Mouse (Mus musculus): ENCODE measurements at regions not wholly inside any gene's neighbourhood (a gene's known extent, or its start where the extent isn't known, plus 50 kb on each side); places are given as distances from the start of the nearest gene placed in this dataset.
"Not testable (repeated sequence)": the region's sequence is repeated elsewhere in the genome, so short reads cannot be mapped to it uniquely, and the experiment has no call there.

DNA sequence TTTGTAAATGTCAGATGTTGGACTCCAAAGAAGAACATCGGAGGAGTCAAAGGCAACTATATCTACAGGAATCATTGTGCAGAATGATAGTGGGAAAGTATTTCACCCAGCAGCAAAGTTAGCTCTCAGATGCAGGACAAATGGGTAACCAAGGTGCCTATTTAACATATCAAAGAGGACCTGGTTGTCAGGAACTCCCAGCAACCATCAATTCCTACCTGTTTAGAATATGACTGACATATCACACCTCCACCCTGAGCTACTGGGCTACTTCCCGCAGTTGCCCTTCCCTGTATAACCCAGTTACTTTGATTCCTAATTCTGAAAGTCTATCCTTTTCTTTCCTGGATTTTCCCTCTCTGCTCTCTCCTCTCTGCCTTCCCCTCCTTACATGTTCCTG lies 403.0 kb upstream of the Tbl1xr1 start:
- intact Hi-C loops (cut with DNase I): no loop called here
- DNase-seq: no peak

DNA sequence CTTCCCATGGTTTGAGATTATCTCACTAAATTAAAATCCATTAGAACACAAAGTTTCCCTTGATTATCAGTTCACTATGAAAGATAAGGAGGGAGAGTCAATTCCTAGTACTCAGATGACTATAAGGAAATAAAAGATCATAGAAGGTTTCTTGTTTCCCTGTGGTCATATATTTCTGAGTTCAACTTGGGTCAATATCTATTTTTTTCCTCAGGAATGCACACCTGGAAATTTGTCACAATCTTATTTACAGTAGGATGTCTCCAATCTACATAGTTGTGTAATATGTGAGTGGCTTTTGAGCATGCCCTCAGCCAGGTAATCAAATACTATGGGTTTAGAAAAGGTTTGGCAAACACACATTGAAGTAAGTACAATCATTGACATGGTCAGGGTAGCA lies 398.2 kb upstream of the Tbl1xr1 start:
- DNase-seq: no peak
- intact Hi-C loops (cut with DNase I): no loop called here

DNA sequence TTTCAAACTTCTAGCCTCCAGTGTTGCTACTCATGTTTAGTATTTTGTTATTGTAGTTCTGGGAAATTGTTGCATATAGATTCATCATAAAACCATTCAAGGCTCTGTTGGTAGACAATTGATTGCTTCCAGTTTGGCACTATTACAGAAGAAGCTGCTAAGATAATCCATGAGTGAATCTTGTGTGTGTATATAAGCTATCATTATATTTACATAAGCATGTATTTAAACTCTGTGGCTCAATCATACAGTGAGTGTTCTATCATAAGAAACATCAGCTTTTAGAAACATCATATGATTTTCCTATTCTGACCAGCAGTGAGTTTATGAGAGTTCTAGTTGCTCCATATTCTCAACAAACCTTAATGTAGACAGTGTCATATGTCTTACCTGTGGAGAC lies 397.7 kb upstream of the Tbl1xr1 start:
- no peak for DNase-seq
- intact Hi-C loops (cut with DNase I): no loop called here

DNA sequence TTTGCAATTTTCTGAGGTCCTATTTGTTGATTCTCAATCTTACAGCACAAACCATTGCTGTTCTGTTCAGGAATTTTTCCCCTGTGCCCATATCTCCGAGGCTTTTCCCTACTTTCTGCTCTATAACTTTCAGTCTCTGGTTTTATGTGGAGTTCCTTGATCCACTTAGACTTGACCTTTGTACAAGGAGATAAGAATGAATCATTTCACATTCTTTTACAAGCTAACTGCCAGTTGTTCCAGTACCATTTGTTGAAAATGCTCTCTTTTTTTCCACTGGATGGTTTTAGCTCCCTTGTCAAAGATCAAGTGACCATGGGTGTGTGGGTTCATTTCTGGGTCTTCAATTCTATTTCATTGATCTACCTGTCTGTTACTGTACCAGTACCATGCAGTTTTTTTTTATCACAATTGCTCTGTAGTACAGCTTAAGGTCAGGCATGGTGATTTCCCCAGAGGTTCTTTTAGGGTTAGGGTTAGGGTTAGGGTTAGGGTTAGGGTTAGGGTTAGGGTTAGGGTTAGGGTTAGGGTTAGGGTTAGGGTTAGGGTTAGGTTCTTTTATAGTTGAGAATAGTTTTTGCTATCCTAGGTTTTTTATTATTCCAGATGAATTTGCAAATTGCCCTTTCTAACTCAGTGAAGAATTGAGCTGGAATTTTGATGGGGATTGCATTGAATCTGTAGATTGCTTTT lies 378.3 kb upstream of the Tbl1xr1 start:
- intact Hi-C loops (cut with DNase I): not testable (repeated sequence)

DNA sequence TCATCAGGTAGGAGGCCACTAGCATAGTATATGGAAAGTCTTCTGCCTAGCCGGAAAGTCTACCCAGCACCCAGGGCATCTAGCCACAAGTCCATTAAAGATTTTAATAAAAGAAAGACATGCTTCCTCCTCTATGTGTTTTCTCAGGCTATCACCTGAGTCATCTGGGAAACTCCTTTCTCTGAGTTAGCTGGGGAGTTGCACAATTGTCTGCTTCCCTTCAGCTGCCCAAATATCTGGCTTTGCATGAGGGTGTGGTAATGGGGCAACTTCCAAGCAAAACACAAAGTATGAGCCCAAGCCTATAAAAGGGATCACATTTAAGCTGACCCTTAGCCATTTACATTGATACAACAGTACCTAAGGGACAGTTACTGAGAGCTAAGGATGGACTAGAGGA lies 376.9 kb upstream of the Tbl1xr1 start:
- intact Hi-C loops (cut with DNase I): no loop called here
- DNase-seq: no peak

More for the DNA sequence above, 378.3 kb upstream of the Tbl1xr1 start:
- not testable (repeated sequence) for DNase-seq

DNA sequence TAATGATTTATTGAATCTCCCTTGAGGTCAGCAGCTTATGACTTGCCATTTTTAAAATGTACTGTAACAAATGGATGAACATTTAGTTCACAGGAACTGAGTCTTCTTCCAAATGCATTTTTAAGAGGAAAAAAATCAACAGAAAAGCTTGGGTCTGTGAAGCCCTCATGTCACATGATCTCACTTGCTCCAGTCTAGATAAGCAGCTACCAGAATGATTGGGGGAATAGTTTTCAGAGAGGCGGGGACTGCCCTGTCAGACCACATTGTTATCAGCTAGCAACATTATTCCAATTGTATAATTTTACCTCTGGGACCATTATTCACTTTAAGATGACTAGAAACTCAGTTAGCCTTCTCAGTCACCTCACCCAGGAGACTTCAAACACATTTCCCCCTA lies 376.1 kb upstream of the Tbl1xr1 start:
- no peak for DNase-seq
- intact Hi-C loops (cut with DNase I): no loop called here

DNA sequence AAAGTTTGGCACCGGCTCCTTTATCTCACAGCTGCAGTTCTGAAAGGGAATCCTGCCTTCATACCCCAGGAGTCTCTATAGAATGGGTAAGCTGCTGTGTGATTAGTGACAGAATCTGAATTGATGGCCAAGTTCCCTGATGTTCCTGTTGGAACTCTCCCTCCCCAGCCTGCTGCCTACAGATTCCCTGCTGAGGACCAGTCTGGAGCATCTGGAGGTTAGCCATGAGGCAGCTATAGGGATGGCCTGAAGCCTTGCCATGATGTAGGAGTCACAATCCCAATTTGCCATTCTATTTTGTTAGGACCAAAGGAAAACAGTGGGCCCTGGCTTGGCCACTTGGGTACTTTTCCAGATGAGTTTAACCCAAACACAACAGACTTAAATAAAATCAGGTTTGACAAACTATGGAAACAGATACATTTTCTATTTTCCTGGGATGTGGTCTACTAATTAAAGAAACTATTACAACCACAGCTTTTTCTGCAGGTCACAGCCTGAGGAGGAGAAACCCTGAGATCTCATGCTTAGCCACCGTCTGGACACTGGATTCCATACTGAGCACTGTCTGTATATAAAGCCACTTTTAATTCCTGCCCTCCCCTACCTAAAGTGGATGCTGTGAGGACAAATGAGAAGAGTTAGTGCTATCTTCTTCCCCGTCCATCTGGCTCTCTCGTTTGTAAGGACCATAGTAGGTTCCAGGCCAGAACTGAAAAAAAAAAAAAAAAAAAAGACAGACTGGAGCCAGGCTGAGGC lies 349.5 kb upstream of the Tbl1xr1 start:
- intact Hi-C loops (cut with DNase I): no loop called here
- no peak for DNase-seq

DNA sequence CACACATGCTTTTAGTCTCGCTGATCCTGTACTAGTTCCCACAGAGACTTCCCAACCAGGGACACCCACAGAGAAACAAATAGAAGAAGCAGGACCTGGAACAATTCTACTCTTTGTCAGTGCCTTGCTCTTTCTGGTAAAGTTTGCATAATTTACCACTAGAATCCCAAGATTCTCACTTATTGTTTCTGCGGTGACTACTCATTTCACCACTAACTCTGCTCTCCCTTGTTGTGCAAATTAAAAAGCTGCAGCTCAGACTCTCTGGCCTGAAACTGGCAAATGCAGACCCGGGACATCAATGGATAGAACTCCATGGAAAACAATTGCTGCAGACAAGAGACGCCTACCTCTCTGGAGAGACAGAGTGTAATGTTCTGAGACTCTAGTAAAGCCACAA lies 348.4 kb upstream of the Tbl1xr1 start:
- DNase-seq: no peak
- intact Hi-C loops (cut with DNase I): no loop called here

DNA sequence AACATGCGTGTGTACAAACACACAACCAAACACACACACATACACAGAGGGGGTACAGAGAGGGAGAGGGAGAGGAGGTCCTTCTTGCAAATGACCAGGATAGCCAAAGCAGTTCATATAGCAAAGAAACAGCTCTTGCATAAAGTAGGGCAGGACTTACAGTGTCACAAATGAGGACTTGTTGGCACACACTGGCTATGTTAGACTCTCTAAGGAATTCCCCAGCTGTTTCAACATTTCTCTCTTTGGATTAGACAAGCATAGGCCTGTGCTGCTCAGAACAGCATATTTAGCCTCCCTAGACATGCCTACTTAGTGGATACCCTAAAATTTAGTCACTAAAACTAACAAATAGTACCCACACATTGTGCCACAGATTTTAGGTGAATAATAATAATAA lies 347.1 kb upstream of the Tbl1xr1 start:
- intact Hi-C loops (cut with DNase I): no loop called here
- DNase-seq: no peak

DNA sequence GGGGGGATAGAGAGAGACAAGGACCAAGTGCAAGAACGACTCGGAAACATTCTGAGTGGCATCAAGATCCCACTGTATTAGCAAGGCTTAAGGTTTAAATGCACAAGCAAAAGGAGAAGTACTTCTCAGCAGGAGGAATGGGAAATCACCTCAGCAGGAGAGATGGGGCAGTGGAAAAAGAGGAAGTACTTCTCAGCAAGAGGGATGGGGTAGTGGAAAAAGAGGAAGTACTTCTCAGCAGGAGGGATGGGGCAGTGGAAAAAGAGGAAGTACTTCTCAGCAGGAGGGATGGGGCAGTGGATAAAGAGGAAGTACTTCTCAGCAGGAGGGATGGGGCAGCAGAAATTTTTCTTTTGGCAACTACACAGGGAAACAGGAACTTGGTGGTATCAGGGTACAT lies 340.8 kb upstream of the Tbl1xr1 start:
- intact Hi-C loops (cut with DNase I); DNase-seq: not testable (repeated sequence)

DNA sequence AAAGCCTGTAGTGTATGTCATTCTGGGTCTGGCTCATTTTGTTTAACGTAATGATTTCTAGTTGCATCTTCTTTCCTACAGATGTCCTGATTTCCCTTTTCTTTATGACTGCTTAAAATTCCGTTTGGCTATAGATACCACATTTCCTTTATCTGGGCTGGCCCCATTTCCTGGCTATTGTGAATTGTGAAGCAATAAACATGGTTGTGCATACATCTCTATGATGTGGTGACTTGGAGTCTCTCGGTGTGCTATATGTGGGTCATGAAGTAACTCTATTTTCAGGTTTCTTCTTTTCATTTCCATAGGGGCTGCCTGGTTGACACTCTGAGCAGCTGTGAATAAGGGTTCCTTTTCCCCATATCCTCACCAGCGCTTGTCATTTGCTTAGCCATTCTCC lies 336.7 kb upstream of the Tbl1xr1 start:
- intact Hi-C loops (cut with DNase I): no loop called here
- DNase-seq: no peak

DNA sequence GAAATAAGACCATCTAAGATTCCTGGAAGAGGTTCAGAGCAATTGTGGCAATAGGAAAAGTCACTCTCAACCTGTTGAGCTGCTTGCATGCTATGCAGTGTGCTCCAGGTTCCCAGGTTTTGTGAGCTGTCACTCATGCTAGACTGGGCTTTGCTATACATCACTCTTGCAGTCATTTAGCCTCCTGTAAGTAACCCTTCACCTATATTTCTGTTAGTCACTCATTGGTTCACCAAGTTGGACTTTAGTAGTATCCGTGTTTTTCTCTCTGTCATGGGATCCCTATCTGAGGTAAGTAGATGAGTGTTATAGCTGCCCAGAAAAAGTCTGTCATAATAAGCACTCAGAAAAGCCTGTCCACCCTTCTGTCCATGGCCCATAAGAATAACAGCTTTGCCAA lies 332.3 kb upstream of the Tbl1xr1 start:
- no peak for DNase-seq
- intact Hi-C loops (cut with DNase I): no loop called here

DNA sequence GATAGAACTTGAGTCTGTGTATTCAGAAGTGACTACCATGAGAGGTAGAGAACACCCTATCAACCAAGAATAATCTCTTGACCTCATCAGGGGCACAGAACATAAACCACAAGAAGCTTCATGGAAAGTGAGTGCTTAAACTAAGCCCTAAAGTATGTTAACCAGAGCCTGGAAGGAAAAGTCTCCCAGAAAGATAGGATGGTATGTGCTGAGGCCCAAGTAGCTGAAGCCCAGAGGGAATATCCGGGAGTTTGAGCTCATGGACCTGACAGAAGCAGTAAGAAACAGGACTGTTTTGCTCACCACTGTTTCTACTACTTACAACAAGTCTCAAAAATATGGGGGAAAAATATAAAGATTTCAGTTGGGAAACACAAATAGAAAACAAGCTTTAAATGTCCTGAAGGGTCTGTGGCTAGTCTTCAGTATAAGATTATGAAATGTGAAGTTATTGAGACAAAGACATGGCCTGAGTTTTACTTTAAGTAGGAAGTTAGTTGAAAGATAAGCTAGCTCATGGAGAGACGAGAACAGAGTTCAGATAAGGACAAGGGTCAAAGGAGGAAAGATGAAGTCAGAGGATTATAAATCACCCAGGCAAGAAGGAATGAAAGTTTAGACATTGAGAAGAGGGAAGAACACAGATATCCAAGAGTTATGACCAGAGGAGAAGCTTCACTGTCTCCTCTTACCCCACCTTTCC lies 315.8 kb upstream of the Tbl1xr1 start:
- no peak for DNase-seq
- intact Hi-C loops (cut with DNase I): no loop called here

DNA sequence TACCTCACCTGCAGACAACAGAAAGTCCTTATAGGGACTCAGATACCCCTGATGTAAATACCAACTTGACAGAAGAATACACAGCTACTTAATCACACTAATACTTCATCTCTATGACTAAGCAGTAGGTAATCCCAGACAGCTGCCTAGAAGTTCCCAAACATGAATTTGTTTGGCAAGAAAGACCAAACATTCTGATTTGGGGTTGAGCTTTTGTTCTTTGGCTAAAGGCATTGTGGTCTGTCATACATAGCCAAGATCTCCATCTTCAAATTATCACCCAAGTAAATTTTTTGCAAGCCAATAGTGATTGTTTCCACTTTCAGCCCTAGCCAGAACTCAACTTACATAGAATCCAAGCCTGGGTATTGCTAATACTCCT lies 315.2 kb upstream of the Tbl1xr1 start:
- intact Hi-C loops (cut with DNase I): no loop called here

DNA sequence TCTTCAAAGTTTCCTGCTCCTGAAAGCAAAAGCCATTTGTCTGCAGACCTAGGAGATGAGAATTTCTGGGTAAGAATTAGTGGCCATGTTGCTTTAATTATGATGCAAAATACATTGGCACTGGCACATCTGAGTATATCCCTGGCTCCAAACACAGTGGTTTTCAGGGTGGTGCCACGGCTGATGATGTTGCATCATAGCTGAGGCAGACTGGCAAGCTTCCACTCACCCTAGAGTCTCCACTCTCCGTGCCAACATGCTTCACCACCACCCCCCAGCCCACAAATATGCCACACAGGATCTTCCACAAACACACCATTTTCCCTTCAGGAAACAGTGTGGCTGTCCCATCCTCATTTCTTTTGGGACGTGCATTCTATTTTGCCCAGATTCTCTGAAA lies 314.5 kb upstream of the Tbl1xr1 start:
- intact Hi-C loops (cut with DNase I): no loop called here
- no peak for DNase-seq

More for the DNA sequence above, 315.2 kb upstream of the Tbl1xr1 start:
- no peak for DNase-seq

DNA sequence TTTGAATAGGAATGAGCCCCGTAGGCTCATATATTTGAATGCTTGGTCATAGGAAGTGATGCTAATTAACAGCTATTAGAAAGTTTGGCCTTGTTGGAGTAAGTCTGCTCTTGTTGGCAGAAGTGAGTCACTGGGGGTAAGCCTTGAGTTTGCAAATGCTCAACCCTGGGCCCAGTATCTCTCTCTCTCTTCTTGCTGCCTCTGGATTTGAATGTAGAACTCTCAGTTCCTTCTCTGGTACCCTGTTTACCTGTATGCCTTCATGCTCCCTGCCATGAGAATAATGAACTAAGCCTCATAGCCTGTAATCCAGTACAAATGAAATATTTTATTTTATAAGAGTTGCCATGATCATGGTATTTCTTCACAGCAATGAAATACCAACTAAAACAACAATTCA lies 308.4 kb upstream of the Tbl1xr1 start:
- intact Hi-C loops (cut with DNase I): no loop called here

DNA sequence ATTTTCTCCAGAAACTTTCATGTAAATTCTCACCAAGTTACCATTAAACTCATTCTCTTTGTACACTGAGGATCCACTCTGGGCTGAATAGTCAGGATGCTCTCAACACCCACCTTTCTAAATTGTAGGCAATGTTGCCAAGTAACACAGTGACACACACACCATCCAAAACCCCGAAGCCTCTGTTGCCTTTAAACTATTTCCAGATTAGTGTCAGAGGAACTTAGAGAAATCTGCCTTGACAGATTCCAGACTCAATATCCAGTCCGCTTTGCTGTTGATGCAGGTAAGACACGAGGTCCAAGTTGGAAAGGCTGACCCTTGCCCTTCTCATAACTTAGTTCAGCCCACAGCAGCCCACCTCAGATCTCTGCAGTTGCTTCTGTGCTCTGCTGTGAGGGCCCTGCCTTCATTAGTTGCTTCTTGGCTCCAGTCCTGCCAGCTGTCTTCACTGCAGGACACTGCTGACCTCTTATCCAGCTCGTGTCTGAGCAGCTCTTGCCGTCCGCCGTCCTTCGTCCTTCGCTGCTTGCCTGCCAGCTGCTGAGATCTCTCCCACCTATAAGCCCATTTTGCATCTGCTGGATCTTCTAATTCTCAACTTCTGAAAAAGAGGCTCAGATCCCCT lies 306.4 kb upstream of the Tbl1xr1 start:
- peak; percentile 13 to 22 for DNase-seq
- intact Hi-C loops (cut with DNase I): no loop called here

More for the DNA sequence above, 308.4 kb upstream of the Tbl1xr1 start:
- no peak for DNase-seq

DNA sequence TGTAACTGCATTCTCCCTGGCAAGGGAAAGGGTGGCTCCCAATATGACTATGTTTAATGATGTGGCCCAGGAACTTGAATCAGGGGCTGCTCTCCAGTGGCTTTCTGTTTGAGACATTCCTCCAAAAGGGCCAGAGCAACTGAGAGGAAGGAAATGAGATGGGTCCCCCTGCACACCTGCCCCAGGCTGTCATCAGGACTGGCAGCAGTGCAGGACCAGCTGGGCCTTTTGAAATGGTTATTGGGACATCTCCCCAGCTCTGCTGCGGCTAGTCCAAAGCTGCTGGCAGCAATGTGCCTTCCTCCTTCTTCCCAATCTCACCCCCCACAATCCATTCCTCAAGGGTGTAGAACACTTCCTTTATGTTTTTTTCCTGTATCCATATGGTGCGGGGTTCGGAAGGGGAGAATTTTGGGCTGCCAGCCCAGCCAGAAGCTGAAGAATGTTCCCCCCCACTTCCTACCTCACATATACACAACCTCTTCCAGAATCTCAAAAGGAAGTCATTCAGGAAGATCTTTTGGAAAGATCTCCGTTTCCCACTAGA lies 304.6 kb upstream of the Tbl1xr1 start:
- DNase-seq: no peak
- intact Hi-C loops (cut with DNase I): no loop called here

DNA sequence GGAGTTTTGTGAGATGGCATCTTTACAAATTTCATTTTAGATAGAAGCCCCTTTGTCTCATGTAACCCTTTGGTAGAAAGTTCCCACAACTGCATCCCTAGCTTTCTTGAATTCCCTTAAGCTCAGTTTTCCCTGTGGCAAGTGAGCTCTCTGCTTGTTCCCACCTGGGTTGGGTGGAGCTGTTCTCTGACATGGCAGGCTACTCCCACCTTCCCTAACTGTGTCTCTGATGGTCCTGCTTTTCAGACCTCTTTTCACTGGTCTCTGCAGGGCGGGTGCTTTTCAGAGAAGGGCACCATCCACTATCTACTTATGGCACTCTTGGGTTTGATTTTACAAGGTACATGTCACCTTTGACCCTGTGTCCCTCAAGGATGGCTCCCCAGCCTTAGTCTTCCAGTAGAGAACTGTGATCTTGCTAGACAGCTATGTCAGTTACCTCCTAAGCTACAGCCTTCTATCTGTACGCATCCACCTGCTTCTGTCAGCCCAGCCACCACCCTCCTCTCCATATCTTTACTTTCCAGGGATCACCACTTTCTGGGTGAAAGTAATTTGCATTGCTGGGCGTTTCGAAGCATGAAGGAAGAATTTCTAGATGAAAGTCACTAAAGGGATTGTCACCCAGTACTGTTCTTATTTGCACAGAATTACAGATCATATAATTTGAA lies 302.1 kb upstream of the Tbl1xr1 start:
- no peak for DNase-seq
- intact Hi-C loops (cut with DNase I): no loop called here

DNA sequence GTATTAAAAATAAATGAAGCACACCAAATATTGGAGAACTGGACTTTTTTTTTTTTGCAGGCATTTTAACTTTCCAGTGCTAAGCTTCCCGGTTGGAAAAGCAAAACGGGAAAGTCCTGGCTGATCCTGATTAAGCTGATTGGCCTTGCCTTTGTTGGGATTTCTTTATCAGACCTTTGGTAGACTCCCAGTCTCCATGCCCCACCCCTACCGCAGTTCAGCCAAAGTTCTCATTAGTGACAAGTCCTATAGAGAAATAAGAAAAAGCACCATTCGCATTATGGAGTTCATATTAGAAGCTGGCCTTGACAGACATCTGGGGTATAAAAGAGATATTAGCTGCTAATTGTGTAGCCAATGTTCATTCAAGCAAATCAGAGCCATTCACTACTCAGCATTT lies 297.7 kb upstream of the Tbl1xr1 start:
- DNase-seq: no peak
- intact Hi-C loops (cut with DNase I): no loop called here
